Mouse (Mus musculus): ENCODE data around the gene Mki67.

DNA sequence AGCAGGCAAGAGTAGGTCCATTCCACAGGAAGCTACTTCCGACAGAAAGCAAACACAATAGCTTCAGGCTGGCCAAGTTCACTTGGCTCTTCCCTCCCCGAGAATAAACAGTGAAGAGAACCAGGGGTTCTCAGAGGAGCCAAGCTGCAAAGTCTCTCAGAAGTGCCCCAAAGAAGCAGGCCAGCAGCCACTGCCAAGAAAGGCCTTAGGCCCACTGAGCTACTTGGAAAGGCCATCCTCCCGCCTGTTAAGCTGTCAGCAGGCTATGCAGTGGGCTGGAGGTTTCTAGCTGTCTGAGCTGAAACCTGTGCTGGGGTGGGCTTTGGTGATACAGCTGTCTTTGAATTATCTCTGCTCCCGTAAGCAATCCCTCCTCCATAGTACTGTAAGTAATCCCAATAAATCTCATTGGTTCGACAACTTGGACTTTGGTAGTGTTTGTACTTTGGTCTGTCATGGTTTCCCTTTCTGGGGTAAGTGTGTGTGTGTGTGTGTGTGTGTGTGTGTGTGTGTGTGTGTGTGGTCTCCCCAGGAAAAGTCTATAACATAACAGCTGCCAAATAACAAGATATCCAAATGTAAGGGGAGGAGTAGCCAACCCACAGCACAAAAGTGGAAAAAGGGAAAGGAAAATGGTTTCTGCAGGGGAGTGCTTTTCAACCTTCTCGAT lies 7.6 kb upstream of the Mki67 start:
- no peak for TF ChIP-seq POLR2AphosphoS5 (IDR thresholded peaks at IDR 0.05; ENCODE audit: insufficient replicate concordance, low read depth, low read length)
- TF ChIP-seq CTCF (IDR thresholded peaks at IDR 0.05; ENCODE audit: low read depth, low read length) = no peak
- TF ChIP-seq TAL1 (conservative IDR thresholded peaks at IDR 0.05; ENCODE audit: low read depth, low read length) = no peak
- TF ChIP-seq GATA1 (IDR thresholded peaks at IDR 0.05; ENCODE audit: borderline replicate concordance, low read length) = no peak
- no peak for TF ChIP-seq GATA2 (IDR thresholded peaks at IDR 0.05; ENCODE audit: borderline replicate concordance, low read depth, low read length)

Data from G1E (cell line).